Mouse (Mus musculus) limb, embryonic 14.5 days (tissue): ENCODE results near the gene Dpm2. TPM values are rescaled to one million over a fixed set of nuclear protein-coding genes. Genes with fewer than 3 reads are reported as not detected.

Source experiments
- ATAC-seq: fragments of 200-750 bp; cut with Nextera tagmentation; 2 replicates; pipeline ENCODE4 v1.8.0; 2017; ENCODE audit warnings: low read depth, moderate number of reproducible peaks, moderate TSS enrichment; ENCODE audit not compliant: low FRiP score
- DNase-seq: peaks from one replicate; pipeline ENCODE4 v3.0.0-alpha.2; 2015; ENCODE audit warnings: low spot score
- H3K27ac ChIP-seq: fragments of 300-500 bp; sonication (generic); replicated peaks from 2 replicates; pipeline ENCODE4 v1.5.1; 2014; ENCODE audit warnings: low read depth, mild to moderate bottlenecking, low read length, moderate library complexity, mixed read lengths
- H3K27me3 ChIP-seq: fragments of 300-500 bp; sonication (generic); 2 replicates; pipeline ENCODE4 v1.6.1; 2014; ENCODE audit warnings: low read length, mixed read lengths; ENCODE audit not compliant: control insufficient read depth, insufficient read depth
- H3K36me3 ChIP-seq: fragments of 300-500 bp; sonication (generic); 2 replicates; pipeline ENCODE4 v1.6.1; 2014; ENCODE audit warnings: mild to moderate bottlenecking, low read length, moderate library complexity, mixed read lengths; ENCODE audit not compliant: control insufficient read depth, insufficient read depth
- H3K4me1 ChIP-seq: fragments of 300-500 bp; sonication (generic); 2 replicates; pipeline ENCODE4 v1.6.1; 2014; ENCODE audit warnings: antibody characterized with exemption, low read length, mixed read lengths; ENCODE audit not compliant: control insufficient read depth, insufficient read depth
- H3K4me2 ChIP-seq: fragments of 300-500 bp; sonication (generic); replicated peaks from 2 replicates; pipeline ENCODE4 v1.6.1; 2014; ENCODE audit warnings: low read depth, mild to moderate bottlenecking, low read length, moderate library complexity; ENCODE audit not compliant: severe bottlenecking
- H3K4me3 ChIP-seq: fragments of 300-500 bp; sonication (generic); replicated peaks from 2 replicates; pipeline ENCODE4 v1.5.1; 2014; ENCODE audit warnings: low read length
- H3K9ac ChIP-seq: fragments of 300-500 bp; sonication (generic); 2 replicates; pipeline ENCODE4 v1.6.1; 2014; ENCODE audit warnings: mild to moderate bottlenecking, low read depth, low read length, moderate library complexity; ENCODE audit not compliant: severe bottlenecking
- H3K9me3 ChIP-seq: fragments of 300-500 bp; sonication (generic); 2 replicates; pipeline ENCODE4 v1.6.1; 2016; ENCODE audit warnings: low read length; ENCODE audit not compliant: control insufficient read depth
- POLR2A ChIP-seq: fragments of 200-500 bp; IDR thresholded peaks from 2 replicates; pipeline ENCODE4 v1.8.0; 2012; ENCODE audit warnings: inconsistent platforms, mild to moderate bottlenecking, moderate library complexity, borderline replicate concordance; ENCODE audit not compliant: insufficient read depth, insufficient read length; ENCODE audit errors: extremely low read depth
- WGBS: fragments of 180-500 bp; shearing (Covaris S2); extraction: QIAGEN DNeasy Blood & Tissue Kit; methylation state at CpG from one replicate; pipeline ENCODE4 v1.1.7; 2014; 5-methylcytosine and 5-hydroxymethylcytosine counted together
- polyA plus RNA-seq, 2 experiments: library from polyadenylated mRNA; depleted of rRNA in 1 of 2; stranded (reverse) in 1 of 2; unstranded in 1 of 2; fragments of >200 nt; fragmentation: Nextera tagmentation in 1 of 2; extraction: Ambion mirVana in 1 of 2; gene quantifications; 2 replicates each; pipeline versions ENCODE4 v1.2.1 to v1.2.3; 2012 to 2014

Dpm2 gene
- polyA plus RNA-seq, 2 experiments, result 122 to 146 TPM

DNA sequence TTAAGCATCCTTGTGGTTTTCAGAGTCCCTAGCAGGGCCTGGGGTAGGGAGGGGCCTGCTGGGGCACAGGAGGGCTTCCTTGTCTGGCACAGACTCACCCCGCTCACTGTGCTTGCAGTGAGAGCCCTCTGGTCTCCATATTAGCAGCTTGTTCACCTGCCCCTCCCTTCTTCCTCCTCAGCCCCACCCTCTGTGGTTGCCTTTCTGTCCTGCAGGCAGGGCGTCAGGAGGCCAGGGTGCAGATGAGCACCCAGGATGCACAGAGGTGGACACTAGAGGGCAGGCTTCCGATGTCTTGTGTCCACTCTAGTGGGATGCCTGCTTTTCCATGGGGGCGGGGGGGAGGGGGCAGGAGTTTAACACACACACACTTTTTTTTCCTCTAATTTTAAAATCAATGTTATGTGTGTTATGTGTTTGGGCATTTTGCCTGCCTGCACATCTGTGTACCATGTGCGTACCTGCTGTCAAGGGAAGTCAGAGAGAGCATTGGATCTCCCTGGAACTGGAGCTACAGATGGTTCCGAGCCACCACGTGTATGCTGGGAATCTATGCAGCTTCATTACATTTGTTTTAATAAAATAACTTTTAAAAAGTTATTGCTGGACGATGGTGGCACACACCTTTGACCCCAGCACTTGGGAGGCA, 30.9 kb downstream of the Dpm2 start:
- TF ChIP-seq POLR2A, result no peak
- H3K4me3 ChIP-seq, result no peak overlapping the region
- peak overlapping the region; percentile 32; the same call in 1 of the 2 replicates for H3K9ac ChIP-seq
- H3K27ac ChIP-seq, result peak overlapping the region; percentile 50; the same call in 1 of the 2 replicates
- H3K9me3 ChIP-seq, result no peaks in the 10 kb centered on the region
- peaks cover 12% of the 10 kb centered on the region; the same call in 1 of the 2 replicates for H3K4me1 ChIP-seq
- H3K27me3 ChIP-seq, result no peaks in the 10 kb centered on the region
- DNase-seq (no peak), ATAC-seq (peak; percentile 58; the same call in 1 of the 2 replicates)
- 24% methylated on average over 8 of the region's 8 CpGs for WGBS
- no peak overlapping the region for H3K4me2 ChIP-seq
- H3K36me3 ChIP-seq, result peaks cover 16% of the 10 kb centered on the region

DNA sequence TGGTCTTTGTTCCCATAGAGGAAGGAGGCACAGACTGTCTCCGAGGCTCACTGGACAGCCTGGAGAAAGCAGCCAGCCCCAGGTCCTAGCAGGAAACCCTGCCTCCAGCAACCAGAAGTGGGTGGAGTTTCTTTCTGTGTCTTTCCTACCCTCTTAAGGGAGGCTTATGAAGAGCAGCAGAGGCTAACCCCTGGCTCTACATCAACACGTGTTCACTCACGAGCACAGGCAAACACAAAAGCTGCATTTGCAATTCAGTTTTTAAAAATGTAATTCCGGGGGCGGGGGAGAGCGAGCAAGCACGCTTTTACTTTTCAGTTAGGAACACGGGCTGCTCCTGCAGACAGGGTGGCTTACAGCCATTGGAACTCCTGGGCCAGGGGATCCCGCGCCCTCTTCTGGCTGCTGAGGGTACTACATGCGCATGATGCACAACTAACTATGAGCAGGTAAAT, 32.0 kb downstream of the Dpm2 start:
- Histone ChIP-seq H3K4me1 (peaks cover 16% of the 10 kb centered on the region), H3K27ac (peak overlapping the region; percentile 50), H3K4me3 (peak overlapping the region; percentile 29), H3K9me3 (no peaks in the 10 kb centered on the region), H3K9ac (peak overlapping the region; percentile 22; the same call in 1 of the 2 replicates), H3K36me3 (peaks cover 5% of the 10 kb centered on the region), H3K4me2 (peak overlapping the region; percentile 47), H3K27me3 (no peaks in the 10 kb centered on the region)
- DNase-seq (peak; percentile 78), ATAC-seq (peak; percentile 47; the same call in 1 of the 2 replicates)
- 2% methylated on average over 11 of the region's 11 CpGs for WGBS
- no peak for TF ChIP-seq POLR2A

DNA sequence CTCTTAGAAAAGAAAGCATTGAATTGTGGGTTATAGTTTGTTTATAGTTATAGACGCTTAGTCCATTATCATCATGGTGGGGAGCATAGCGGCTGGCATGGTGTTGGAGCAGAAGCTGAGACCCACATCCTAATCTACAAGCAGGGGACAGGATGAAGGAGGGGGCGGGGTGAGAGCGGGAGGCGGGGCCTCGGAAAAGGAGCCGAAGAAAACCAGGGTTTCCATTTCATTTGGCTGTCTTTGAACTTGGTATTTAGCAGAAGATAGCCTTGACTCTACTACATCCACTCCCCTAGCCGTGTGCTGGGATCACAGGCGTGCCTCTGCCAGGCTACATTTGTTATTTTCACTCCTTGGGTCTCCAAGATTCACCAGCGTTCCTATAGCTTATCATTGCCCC, 34.0 kb downstream of the Dpm2 start:
- Histone ChIP-seq H3K27ac (no peak overlapping the region), H3K4me1 (peaks cover 30% of the 10 kb centered on the region), H3K4me2 (no peak overlapping the region), H3K36me3 (no peaks in the 10 kb centered on the region), H3K9ac (no peak overlapping the region), H3K9me3 (no peaks in the 10 kb centered on the region), H3K4me3 (no peak overlapping the region), H3K27me3 (no peaks in the 10 kb centered on the region)
- no peak for DNase-seq
- no peak for ATAC-seq
- no peak for TF ChIP-seq POLR2A
- 47% methylated on average over 10 of the region's 10 CpGs for WGBS

DNA sequence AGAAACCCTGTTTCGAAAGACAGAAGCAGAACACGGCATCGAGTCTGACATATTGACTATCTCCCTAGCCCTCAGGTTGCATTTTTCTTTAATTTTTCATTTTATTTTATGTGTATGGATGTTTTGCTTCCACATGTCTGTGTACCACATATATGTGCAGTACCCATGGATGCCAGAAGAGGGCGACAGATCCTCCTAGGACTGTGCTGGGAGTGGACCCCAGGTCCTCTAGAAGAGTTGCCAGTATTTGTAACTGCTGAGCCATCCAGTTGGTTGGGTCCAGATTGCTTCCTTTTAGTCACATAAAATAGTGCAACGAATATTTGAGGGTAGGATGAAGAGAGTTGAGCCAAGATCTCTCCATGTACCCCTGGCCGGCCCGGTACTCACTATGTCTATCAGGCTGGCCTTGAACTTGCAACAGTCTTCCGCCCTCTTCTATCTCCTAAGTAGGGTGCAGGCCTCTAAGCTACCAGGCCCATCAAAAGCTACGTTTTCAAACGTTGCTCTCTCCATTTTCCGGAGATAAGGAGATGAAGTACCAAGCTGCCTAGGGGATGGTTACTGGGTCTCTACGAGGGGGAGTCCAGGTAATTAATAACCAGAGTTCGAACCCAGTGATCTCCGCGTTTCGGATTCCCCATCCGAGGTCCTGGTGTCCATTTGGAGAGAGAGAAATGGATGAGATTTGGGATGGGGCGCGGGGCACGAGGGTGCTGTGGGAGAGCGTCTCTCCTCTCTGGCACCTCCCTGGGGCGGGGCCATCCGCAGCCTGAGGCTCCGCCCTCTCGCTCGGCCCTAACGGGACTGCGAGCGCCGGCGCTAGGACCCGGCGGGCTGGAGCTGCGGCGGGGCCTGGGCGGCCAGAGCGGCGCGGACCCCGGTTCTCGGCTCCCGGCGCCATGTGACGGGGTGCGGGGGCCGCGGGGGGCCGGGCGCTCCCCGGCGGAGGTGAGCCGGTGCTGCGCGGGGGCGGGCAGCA, 35.8 kb downstream of the Dpm2 start:
- H3K4me3 ChIP-seq, result peak overlapping the region; percentile 82
- DNase-seq (peak; percentile 79), ATAC-seq (peak; percentile 87)
- WGBS, result 22% methylated on average over 28 of the region's 55 CpGs
- peak overlapping the region; percentile 85 for H3K9ac ChIP-seq
- no peaks in the 10 kb centered on the region for H3K27me3 ChIP-seq
- peak overlapping the region; percentile 35; the same call in 1 of the 2 replicates for H3K27ac ChIP-seq
- no peaks in the 10 kb centered on the region for H3K36me3 ChIP-seq
- H3K4me2 ChIP-seq, result peak overlapping the region; percentile 79
- no peaks in the 10 kb centered on the region for H3K9me3 ChIP-seq
- no peak for TF ChIP-seq POLR2A
- H3K4me1 ChIP-seq, result peaks cover 26% of the 10 kb centered on the region
